Mouse (Mus musculus) brain, embryonic 14.5 days (tissue): ENCODE measurements around the gene Osbpl11.

Experiments used
- CTCF ChIP-seq: fragments of 200-500 bp; IDR thresholded peaks from 2 replicates; pipeline ENCODE4 v1.5.1; 2012; ENCODE audit warnings: inconsistent platforms, mild to moderate bottlenecking, moderate library complexity, borderline replicate concordance; ENCODE audit not compliant: insufficient read depth, insufficient read length; ENCODE audit errors: extremely low read depth
- POLR2A ChIP-seq: fragments of 200-500 bp; IDR thresholded peaks from 2 replicates; pipeline ENCODE4 v1.6.1; 2012; ENCODE audit warnings: mild to moderate bottlenecking, inconsistent platforms, borderline replicate concordance; ENCODE audit not compliant: poor library complexity, insufficient read depth, insufficient read length, severe bottlenecking; ENCODE audit errors: extremely low read depth

GRCm38 (mm10) chr16:33261584-33262061 lies 76.8 kb downstream of the Osbpl11 start:
- TF ChIP-seq CTCF = no peak
- no peak for TF ChIP-seq POLR2A
